Mouse (Mus musculus): ENCODE measurements around the gene Syne4. TPM values are rescaled to one million over a fixed set of nuclear protein-coding genes. Genes with fewer than 3 reads are reported as not detected.

The Syne4 gene
- polyA plus RNA-seq, 1 experiment = 14.7 TPM

- Histone ChIP-seq H3K36me3 (ENCODE audit: control insufficient read depth, insufficient read depth, low read length) (no peaks in the 10 kb centered on the region), H3K4me1 (ENCODE audit: control insufficient read depth, insufficient read depth, insufficient read length) (peaks cover 5% of the 10 kb centered on the region; the same call in 1 of the 2 replicates), H3K27me3 (ENCODE audit: control insufficient read depth, insufficient read depth, low read length) (no peaks in the 10 kb centered on the region), H3K27ac (ENCODE audit: insufficient read depth, low read length) (no peak overlapping the region; the same call in 1 of the 2 replicates), H3K4me3 (ENCODE audit: extremely low read depth, insufficient read depth, insufficient read length) (no peak overlapping the region)
- no peak for TF ChIP-seq CTCF (IDR thresholded peaks at IDR 0.05; ENCODE audit: extremely low read depth, insufficient read depth, insufficient read length, insufficient replicate concordance)
- TF ChIP-seq POLR2A (IDR thresholded peaks at IDR 0.05; ENCODE audit: low read depth, low read length) = no peak
- 83% methylated on average over 5 of the region's 5 CpGs for WGBS
- DNase-seq (ENCODE audit: low read depth in 1 of 2, low spot score in 2 of 2) = no peak
Observed at GRCm38 (mm10) chr7:30324300-30324944, 9.8 kb downstream of the Syne4 start.

GRCm38 (mm10) chr7:30325364-30325763 is 10.8 kb downstream of the Syne4 start:
- Histone ChIP-seq H3K27me3 (ENCODE audit: control insufficient read depth, insufficient read depth, low read length) (no peaks in the 10 kb centered on the region), H3K4me1 (ENCODE audit: control insufficient read depth, insufficient read depth, insufficient read length) (peaks cover 5% of the 10 kb centered on the region; the same call in 1 of the 2 replicates), H3K36me3 (ENCODE audit: control insufficient read depth, insufficient read depth, low read length) (no peaks in the 10 kb centered on the region), H3K4me3 (ENCODE audit: extremely low read depth, insufficient read depth, insufficient read length) (no peak overlapping the region), H3K27ac (ENCODE audit: insufficient read depth, low read length) (no peak overlapping the region)
- DNase-seq (ENCODE audit: low read depth in 1 of 2, low spot score in 2 of 2) = peak; percentile 48 to 57
- 65% methylated on average over 2 of the region's 2 CpGs for WGBS
- TF ChIP-seq CTCF (IDR thresholded peaks at IDR 0.05; ENCODE audit: extremely low read depth, insufficient read depth, insufficient read length, insufficient replicate concordance) (peak; percentile 19; the same call in 1 of the 2 replicates), POLR2A (IDR thresholded peaks at IDR 0.05; ENCODE audit: low read depth, low read length) (no peak)

GRCm38 (mm10) chr7:30326427-30326826 is 11.8 kb downstream of the Syne4 start:
- H3K4me3 ChIP-seq (ENCODE audit: extremely low read depth, insufficient read depth, insufficient read length) = no peak overlapping the region
- H3K4me1 ChIP-seq (ENCODE audit: control insufficient read depth, insufficient read depth, insufficient read length) = no peaks in the 10 kb centered on the region
- no peaks in the 10 kb centered on the region for H3K27me3 ChIP-seq (ENCODE audit: control insufficient read depth, insufficient read depth, low read length)
- no peak overlapping the region for H3K27ac ChIP-seq (ENCODE audit: insufficient read depth, low read length)
- TF ChIP-seq POLR2A (IDR thresholded peaks at IDR 0.05; ENCODE audit: low read depth, low read length) (no peak), CTCF (IDR thresholded peaks at IDR 0.05; ENCODE audit: extremely low read depth, insufficient read depth, insufficient read length, insufficient replicate concordance) (no peak)
- no peak for DNase-seq (ENCODE audit: low read depth in 1 of 2, low spot score in 2 of 2)
- no peaks in the 10 kb centered on the region for H3K36me3 ChIP-seq (ENCODE audit: control insufficient read depth, insufficient read depth, low read length)

GRCm38 (mm10) chr7:30327140-30327539 is 12.5 kb downstream of the Syne4 start:
- 59% methylated on average over 15 of the region's 15 CpGs for WGBS
- no peaks in the 10 kb centered on the region for H3K36me3 ChIP-seq (ENCODE audit: control insufficient read depth, insufficient read depth, low read length)
- H3K27me3 ChIP-seq (ENCODE audit: control insufficient read depth, insufficient read depth, low read length) = no peaks in the 10 kb centered on the region
- H3K27ac ChIP-seq (ENCODE audit: insufficient read depth, low read length) = no peak overlapping the region
- TF ChIP-seq CTCF (IDR thresholded peaks at IDR 0.05; ENCODE audit: extremely low read depth, insufficient read depth, insufficient read length, insufficient replicate concordance) (no peak), POLR2A (IDR thresholded peaks at IDR 0.05; ENCODE audit: low read depth, low read length) (no peak)
- DNase-seq (ENCODE audit: low read depth in 1 of 2, low spot score in 2 of 2) = no peak
- H3K4me3 ChIP-seq (ENCODE audit: extremely low read depth, insufficient read depth, insufficient read length) = no peak overlapping the region
- H3K4me1 ChIP-seq (ENCODE audit: control insufficient read depth, insufficient read depth, insufficient read length) = peaks cover under 1% of the 10 kb centered on the region; the same call in 1 of the 2 replicates

- H3K27me3 ChIP-seq (ENCODE audit: control insufficient read depth, insufficient read depth, low read length) = no peaks in the 10 kb centered on the region
- H3K4me3 ChIP-seq (ENCODE audit: extremely low read depth, insufficient read depth, insufficient read length) = no peak overlapping the region
- H3K36me3 ChIP-seq (ENCODE audit: control insufficient read depth, insufficient read depth, low read length) = no peaks in the 10 kb centered on the region
- no peak overlapping the region for H3K27ac ChIP-seq (ENCODE audit: insufficient read depth, low read length)
- 80% methylated on average over 10 of the region's 10 CpGs for WGBS
- no peak for TF ChIP-seq POLR2A (IDR thresholded peaks at IDR 0.05; ENCODE audit: low read depth, low read length)
- TF ChIP-seq CTCF (IDR thresholded peaks at IDR 0.05; ENCODE audit: extremely low read depth, insufficient read depth, insufficient read length, insufficient replicate concordance) = no peak
- no peak for DNase-seq (ENCODE audit: low read depth in 1 of 2, low spot score in 2 of 2)
- H3K4me1 ChIP-seq (ENCODE audit: control insufficient read depth, insufficient read depth, insufficient read length) = peaks cover 2% of the 10 kb centered on the region; the same call in 1 of the 2 replicates
Observed at GRCm38 (mm10) chr7:30328379-30328778, 13.8 kb downstream of the Syne4 start.

- Histone ChIP-seq H3K36me3 (ENCODE audit: control insufficient read depth, insufficient read depth, low read length) (no peaks in the 10 kb centered on the region), H3K4me1 (ENCODE audit: control insufficient read depth, insufficient read depth, insufficient read length) (peaks cover 2% of the 10 kb centered on the region; the same call in 1 of the 2 replicates), H3K4me3 (ENCODE audit: extremely low read depth, insufficient read depth, insufficient read length) (peak overlapping the region; percentile 17; the same call in 1 of the 2 replicates), H3K27me3 (ENCODE audit: control insufficient read depth, insufficient read depth, low read length) (no peaks in the 10 kb centered on the region), H3K27ac (ENCODE audit: insufficient read depth, low read length) (no peak overlapping the region)
- TF ChIP-seq CTCF (IDR thresholded peaks at IDR 0.05; ENCODE audit: extremely low read depth, insufficient read depth, insufficient read length, insufficient replicate concordance) (peak; percentile 73; the same call in 1 of the 2 replicates), POLR2A (IDR thresholded peaks at IDR 0.05; ENCODE audit: low read depth, low read length) (no peak)
- 13% methylated on average over 13 of the region's 13 CpGs for WGBS
- peak; percentile 71 to 83 for DNase-seq (ENCODE audit: low read depth in 1 of 2, low spot score in 2 of 2)
Observed at GRCm38 (mm10) chr7:30331887-30332286, 17.3 kb downstream of the Syne4 start.
